Mouse (Mus musculus): ENCODE data around the gene Ptprj. TPM values are rescaled to one million over a fixed set of nuclear protein-coding genes. Genes with fewer than 3 reads are reported as not detected.

The Ptprj gene
- polyA plus RNA-seq (2016; fragmentation: Nextera tagmentation; extraction: Ambion mirVana): 3.7 and 4.0 TPM in 2 replicates

DNA sequence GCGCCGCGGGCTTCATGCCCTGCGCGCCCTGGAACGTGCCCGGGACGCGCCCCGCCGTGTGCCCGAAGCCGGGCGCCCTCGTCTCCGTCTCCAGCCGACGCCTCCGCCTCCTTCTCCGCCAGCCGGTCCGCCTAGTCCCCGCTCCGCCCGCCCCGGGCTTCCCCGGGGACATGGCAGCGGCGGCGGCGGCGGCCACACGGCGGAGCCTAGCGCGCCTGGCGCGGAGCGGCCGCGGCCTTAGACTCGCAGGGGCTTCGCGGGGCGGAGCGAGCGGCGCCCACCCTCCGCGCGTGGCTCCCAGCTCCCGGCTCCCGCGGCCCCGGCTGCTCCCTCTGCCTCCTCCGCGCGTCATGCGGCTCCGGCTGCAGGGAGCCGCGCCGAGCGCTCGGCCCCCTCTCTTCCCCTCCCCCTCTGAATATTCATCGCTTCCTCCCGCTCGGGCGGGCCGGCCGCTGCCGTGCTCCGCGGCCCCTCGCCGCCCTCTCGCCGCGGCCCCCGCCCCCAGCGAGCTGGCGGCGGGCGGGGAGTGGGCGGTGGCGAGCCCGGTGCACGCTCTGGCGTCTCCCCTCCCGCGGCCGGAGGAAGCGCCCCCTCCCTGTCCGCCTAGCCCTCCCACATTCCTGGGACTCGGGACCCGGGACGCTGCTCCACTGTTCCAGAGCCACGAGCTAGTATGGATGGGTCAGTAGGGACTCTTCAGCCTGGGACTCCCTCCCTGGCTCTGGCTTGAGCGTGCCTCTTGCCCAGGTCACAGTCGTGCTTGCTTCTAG lies at the start of gene Ptprj:
Gene Ptprj, minus strand, starts transcription at position 412 of the 770 bp plus-strand sequence.
- Histone ChIP-seq H3K4me2 (replicated peaks) (peak within 1 kb of the TSS; percentile 94), H3K9me3 (no peaks in the 10 kb centered on the region), H3K27me3 (replicated peaks) (no peaks in the 10 kb centered on the region), H3K36me3 (no peaks in the 10 kb centered on the region), H3K4me1 (0 out of 2 replicates have a peak, but pooled peaks cover 6% of the 10 kb centered on the region), H3K4me3 (peak within 1 kb of the TSS; percentile 83), H3K9ac (peak within 1 kb of the TSS; percentile 92), H3K27ac (peak within 1 kb of the TSS; percentile 62)
- under 1% methylated on average over 92 of the region's 100 CpGs for WGBS
- ATAC-seq (ENCODE audit: low FRiP score, low read depth): peak; percentile 83

DNA sequence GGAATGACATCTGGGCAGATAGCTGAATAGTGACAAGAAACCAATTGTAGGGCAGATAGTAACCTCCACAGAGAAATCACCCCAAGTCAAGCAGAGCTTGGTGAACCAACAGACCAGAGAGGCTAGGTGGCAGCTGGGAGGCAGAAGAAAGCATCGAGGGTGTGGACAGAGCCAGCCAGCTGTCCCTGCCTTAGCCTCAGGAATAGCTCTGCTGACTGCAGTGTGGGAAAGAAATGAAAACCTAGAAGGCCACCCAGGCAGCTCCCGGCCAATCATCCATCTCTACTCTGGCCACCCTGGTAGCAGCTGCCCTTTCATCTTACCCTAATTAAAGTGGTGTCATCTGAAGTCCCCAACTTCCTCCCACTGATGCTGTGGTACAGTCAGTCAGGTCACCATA lies 49.1 kb upstream of the Ptprj start:
- Histone ChIP-seq H3K27ac (no peak overlapping the region), H3K27me3 (replicated peaks) (no peaks in the 10 kb centered on the region), H3K9ac (no peak overlapping the region), H3K9me3 (no peaks in the 10 kb centered on the region), H3K4me1 (no peaks in the 10 kb centered on the region), H3K4me3 (no peak overlapping the region), H3K36me3 (no peaks in the 10 kb centered on the region), H3K4me2 (replicated peaks) (no peak overlapping the region)
- no peak for ATAC-seq (ENCODE audit: low FRiP score, low read depth)
- WGBS: 17% methylated on average over 2 of the region's 2 CpGs

DNA sequence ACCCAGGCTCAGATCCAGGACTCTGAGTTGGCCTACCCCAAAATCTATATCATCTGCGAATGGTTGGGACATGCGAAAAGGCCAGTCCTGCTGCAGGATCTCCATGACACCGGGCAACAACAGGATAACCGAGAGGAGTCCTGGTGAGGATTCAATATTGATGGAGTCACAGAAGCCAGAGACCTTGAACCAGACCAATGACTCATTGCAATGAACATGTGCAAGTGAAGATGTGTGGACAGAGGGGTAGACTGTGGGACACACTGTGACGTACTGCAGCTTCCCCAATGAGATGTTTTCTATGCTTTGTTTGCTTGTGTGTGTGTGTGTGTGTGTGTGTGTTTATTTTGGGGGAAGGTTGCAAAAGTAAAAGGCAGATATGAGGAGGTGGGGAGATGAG lies 47.8 kb upstream of the Ptprj start:
- Histone ChIP-seq H3K9ac (no peak overlapping the region), H3K27ac (no peak overlapping the region), H3K9me3 (no peaks in the 10 kb centered on the region), H3K36me3 (no peaks in the 10 kb centered on the region), H3K27me3 (replicated peaks) (no peaks in the 10 kb centered on the region), H3K4me3 (no peak overlapping the region), H3K4me2 (replicated peaks) (no peak overlapping the region), H3K4me1 (no peaks in the 10 kb centered on the region)
- WGBS: 96% methylated on average over 5 of the region's 5 CpGs
- ATAC-seq (ENCODE audit: low FRiP score, low read depth): no peak

DNA sequence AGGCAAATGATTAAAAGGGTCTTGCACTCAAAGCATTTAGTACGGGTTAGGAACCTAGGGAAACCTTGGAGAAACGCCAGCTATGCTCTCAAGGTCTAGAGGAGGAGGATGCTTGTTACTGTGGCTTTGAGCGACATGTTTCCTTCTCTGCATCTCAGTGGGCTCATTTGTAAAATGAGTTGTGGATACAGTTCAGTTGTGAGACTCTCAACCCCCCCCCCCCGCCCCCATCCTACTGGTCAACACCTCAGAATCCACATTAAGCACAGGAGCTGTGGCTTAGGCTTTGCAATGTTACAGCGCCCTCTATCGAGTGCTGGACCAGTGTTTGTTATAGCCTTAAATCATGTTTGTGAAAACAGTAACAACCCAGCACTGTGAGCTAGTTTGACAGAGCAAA lies 44.5 kb upstream of the Ptprj start:
- no peak overlapping the region for H3K4me2 ChIP-seq (replicated peaks)
- no peak for ATAC-seq (ENCODE audit: low FRiP score, low read depth)
- H3K27me3 ChIP-seq (replicated peaks): no peaks in the 10 kb centered on the region
- no peaks in the 10 kb centered on the region for H3K9me3 ChIP-seq
- no peak overlapping the region for H3K9ac ChIP-seq
- H3K27ac ChIP-seq: no peak overlapping the region
- WGBS: 16% methylated on average over 6 of the region's 6 CpGs
- no peak overlapping the region for H3K4me3 ChIP-seq
- H3K36me3 ChIP-seq: no peaks in the 10 kb centered on the region
- H3K4me1 ChIP-seq: no peaks in the 10 kb centered on the region

DNA sequence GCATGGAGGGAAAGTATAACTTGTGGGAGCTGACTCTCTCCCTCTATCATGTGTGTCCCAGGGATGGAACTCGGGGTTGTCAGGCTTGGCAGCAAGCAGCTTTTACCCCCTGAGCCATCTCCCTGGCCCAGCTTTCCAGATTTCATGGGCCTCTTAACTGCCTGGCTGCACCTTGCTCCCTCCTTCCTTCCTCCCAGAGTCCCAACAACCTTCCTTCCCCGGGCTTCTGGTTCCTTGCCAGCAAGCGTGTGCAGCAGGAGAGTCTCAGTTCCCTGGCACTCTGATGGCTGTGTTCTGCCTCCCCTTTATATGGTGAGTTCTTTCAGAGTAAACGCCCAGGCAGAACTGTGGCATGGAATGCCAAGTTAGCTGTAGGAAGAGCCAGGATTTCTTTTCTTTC lies 43.9 kb upstream of the Ptprj start:
- Histone ChIP-seq H3K4me3 (no peak overlapping the region), H3K9me3 (no peaks in the 10 kb centered on the region), H3K27me3 (replicated peaks) (no peaks in the 10 kb centered on the region), H3K4me1 (no peaks in the 10 kb centered on the region), H3K27ac (no peak overlapping the region), H3K4me2 (replicated peaks) (no peak overlapping the region), H3K9ac (no peak overlapping the region), H3K36me3 (no peaks in the 10 kb centered on the region)
- WGBS: 51% methylated on average over 4 of the region's 4 CpGs
- no peak for ATAC-seq (ENCODE audit: low FRiP score, low read depth)

DNA sequence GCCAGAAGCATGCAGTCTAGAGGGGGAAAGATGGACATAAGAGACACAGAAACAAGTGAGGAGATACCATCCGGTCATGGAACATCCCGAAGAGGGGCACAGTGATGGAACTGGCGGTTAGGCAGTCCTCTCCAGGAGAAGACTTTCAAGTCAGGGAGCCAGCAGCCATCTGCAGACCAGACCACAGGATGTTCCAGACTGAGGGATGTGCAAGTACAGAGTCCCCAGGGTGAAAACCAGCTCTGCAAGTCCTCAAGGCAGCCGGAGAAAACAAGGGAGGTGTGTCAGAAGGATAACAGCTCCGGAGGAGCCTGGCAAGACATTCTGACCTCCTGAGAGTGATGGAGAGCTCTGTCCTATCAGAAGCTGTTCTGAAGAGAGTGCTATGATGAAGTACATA lies 40.4 kb upstream of the Ptprj start:
- ATAC-seq (ENCODE audit: low FRiP score, low read depth): no peak
- no peaks in the 10 kb centered on the region for H3K4me1 ChIP-seq
- no peak overlapping the region for H3K4me3 ChIP-seq
- no peaks in the 10 kb centered on the region for H3K36me3 ChIP-seq
- H3K9me3 ChIP-seq: no peaks in the 10 kb centered on the region
- no peaks in the 10 kb centered on the region for H3K27me3 ChIP-seq (replicated peaks)
- H3K4me2 ChIP-seq (replicated peaks): no peak overlapping the region
- H3K9ac ChIP-seq: no peak overlapping the region
- 80% methylated on average over 5 of the region's 5 CpGs for WGBS
- H3K27ac ChIP-seq: no peak overlapping the region

DNA sequence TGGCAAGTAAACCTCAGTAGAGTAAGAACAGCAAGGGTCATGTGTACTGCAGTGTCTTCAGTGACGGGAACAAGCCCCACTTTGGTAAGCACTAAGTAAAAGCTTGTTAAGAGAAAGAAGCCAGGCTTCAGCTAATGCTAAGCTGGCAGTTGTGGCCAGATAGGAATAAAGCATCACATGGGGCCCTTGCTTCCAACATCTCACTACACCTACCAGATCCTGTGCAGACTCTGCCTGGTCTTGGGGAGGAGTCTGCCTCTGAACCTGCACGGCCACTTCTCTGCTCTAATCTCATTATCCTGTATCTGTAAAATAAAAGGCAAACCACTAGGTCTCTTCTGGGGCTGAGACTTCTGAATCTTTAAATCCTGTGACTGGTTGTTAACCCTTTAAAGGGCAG lies 39.2 kb upstream of the Ptprj start:
- ATAC-seq (ENCODE audit: low FRiP score, low read depth): no peak
- Histone ChIP-seq H3K36me3 (no peaks in the 10 kb centered on the region), H3K9ac (no peak overlapping the region), H3K27me3 (replicated peaks) (no peaks in the 10 kb centered on the region), H3K9me3 (no peaks in the 10 kb centered on the region), H3K4me1 (no peaks in the 10 kb centered on the region), H3K27ac (no peak overlapping the region), H3K4me3 (no peak overlapping the region), H3K4me2 (replicated peaks) (no peak overlapping the region)
- 66% methylated on average over 2 of the region's 2 CpGs for WGBS

DNA sequence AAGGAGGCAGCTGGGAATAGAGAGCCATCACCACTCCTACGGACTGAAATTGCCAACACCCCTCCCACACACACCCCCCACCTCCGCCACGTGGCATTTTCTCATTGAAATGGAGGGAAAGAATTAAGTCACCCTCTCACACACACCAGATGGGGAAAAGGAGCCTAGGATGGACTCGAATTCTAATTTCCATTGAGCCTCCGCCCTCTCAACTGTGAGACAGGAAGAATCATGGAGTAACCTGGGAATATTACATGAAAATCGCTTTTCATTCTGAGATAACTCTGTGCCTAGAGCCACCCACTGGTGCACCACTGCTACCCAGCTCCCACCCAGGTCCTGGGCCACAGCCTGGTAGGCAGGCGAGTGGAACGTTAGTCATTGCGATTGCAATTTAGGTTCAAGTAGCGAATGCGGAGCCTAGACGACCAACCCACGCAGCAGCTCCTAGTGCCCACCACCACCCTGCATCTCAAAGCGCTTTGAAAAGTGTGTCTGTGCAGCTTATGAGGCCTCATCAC lies 34.3 kb upstream of the Ptprj start:
- WGBS: 87% methylated on average over 14 of the region's 14 CpGs
- H3K36me3 ChIP-seq: no peaks in the 10 kb centered on the region

DNA sequence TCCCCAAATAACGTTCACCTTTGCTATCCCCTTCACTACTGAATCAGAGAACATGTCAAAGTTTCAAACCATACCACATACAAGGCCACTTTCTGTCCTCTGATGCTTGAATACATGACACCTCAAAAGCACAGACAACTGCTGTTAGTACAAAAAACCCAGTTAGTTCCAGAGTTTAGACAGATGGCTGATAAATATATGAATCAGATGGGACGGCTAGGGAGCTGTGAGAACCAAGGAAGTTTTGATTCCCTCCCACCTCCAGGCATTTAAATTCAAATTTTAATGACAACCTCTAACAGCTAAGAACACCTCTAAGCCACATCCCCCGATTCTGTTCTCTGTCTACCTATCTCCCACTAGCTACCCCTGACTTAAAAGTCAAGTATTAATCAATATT lies 33.1 kb upstream of the Ptprj start:
- Histone ChIP-seq H3K9ac (no peak overlapping the region), H3K9me3 (no peaks in the 10 kb centered on the region), H3K4me2 (replicated peaks) (no peak overlapping the region), H3K4me3 (no peak overlapping the region), H3K36me3 (no peaks in the 10 kb centered on the region), H3K27me3 (replicated peaks) (no peaks in the 10 kb centered on the region), H3K27ac (no peak overlapping the region), H3K4me1 (no peaks in the 10 kb centered on the region)
- no peak for ATAC-seq (ENCODE audit: low FRiP score, low read depth)
- WGBS: 72% methylated on average over 3 of the region's 3 CpGs

More for the DNA sequence above, 34.3 kb upstream of the Ptprj start:
- Histone ChIP-seq H3K9me3 (no peaks in the 10 kb centered on the region), H3K4me1 (no peaks in the 10 kb centered on the region), H3K4me2 (replicated peaks) (no peak overlapping the region), H3K27ac (no peak overlapping the region), H3K4me3 (no peak overlapping the region), H3K9ac (no peak overlapping the region), H3K27me3 (replicated peaks) (no peaks in the 10 kb centered on the region)
- ATAC-seq (ENCODE audit: low FRiP score, low read depth): no peak

DNA sequence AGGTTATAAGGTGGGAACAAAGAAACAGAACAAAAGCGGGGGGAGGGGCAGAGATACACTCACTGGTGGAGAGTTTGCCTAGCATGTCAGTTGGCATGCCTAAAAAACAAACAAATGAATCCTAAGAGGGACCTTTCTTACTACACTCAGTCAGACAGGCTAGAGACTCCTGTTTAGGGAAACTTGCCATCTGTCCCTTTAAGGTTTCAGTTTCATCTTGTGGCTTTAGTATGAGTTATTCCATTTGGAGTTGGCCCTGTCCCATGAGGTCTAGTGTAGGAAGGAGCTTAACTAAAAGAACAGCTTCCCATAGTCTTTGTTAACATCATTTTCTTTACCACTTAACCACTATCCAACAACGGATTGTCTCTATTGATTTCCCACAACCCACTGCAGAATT lies 32.6 kb upstream of the Ptprj start:
- 92% methylated on average over 2 of the region's 2 CpGs for WGBS
- no peaks in the 10 kb centered on the region for H3K9me3 ChIP-seq
- H3K27ac ChIP-seq: no peak overlapping the region
- no peaks in the 10 kb centered on the region for H3K4me1 ChIP-seq
- no peaks in the 10 kb centered on the region for H3K36me3 ChIP-seq
- H3K4me2 ChIP-seq (replicated peaks): no peak overlapping the region
- H3K4me3 ChIP-seq: no peak overlapping the region
- no peak overlapping the region for H3K9ac ChIP-seq
- ATAC-seq (ENCODE audit: low FRiP score, low read depth): no peak
- no peaks in the 10 kb centered on the region for H3K27me3 ChIP-seq (replicated peaks)

DNA sequence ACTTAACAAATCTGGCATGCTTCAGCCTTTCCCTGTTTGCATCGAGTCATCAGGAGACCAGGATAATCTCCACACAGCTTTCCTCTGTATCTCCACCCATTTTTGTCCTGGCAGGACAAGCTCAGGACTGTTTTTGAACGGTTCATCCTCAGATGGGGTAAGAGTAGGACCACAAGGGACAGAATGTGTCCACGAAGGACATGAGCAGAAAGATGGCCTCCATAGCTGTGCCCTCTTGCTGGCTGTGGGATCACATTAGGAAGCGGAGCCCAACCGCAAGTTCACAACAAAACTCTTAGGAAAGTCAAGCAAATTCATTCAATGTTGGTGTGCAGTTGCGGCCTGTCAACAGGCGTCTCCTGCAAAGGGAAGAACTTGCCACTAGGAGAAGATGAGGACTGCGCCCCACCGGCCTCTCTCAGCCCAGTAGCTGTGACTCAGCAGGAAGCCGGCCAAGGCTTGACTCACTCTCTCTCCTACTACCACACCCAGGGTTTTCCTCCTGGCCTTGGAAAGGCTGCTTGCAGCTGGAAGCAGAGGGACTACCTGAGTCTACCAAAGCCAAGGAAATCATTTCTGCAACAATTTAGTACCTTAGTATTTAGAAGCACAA lies 31.6 kb upstream of the Ptprj start:
- Histone ChIP-seq H3K9ac (no peak overlapping the region), H3K9me3 (no peaks in the 10 kb centered on the region), H3K4me3 (no peak overlapping the region), H3K36me3 (no peaks in the 10 kb centered on the region), H3K27ac (no peak overlapping the region), H3K4me1 (no peaks in the 10 kb centered on the region), H3K27me3 (replicated peaks) (no peaks in the 10 kb centered on the region), H3K4me2 (replicated peaks) (no peak overlapping the region)
- 86% methylated on average over 10 of the region's 10 CpGs for WGBS
- ATAC-seq (ENCODE audit: low FRiP score, low read depth): no peak

DNA sequence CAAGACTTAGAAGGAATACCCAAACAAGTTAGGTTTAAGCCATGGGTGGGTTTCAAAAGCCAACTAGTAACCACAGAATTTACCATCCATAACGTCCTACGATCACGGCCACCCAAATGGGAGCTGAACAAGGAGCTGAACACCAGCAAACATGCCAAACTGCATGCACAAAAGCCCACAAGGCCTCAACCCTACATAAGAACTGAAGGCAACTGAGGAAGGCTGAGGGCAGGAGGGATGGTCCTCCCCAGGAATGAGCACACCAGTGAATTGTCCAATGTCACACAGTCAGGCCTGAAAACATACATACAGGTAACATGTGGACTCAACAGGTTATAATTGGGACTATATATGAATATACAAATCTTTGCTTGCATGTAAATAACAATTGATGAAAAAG lies 20.6 kb upstream of the Ptprj start:
- H3K27me3 ChIP-seq (replicated peaks): no peaks in the 10 kb centered on the region
- H3K4me1 ChIP-seq: no peaks in the 10 kb centered on the region
- H3K9me3 ChIP-seq: no peaks in the 10 kb centered on the region
- no peak overlapping the region for H3K4me2 ChIP-seq (replicated peaks)
- no peaks in the 10 kb centered on the region for H3K36me3 ChIP-seq
- no peak overlapping the region for H3K4me3 ChIP-seq
- no peak overlapping the region for H3K27ac ChIP-seq
- 86% methylated on average over 3 of the region's 3 CpGs for WGBS
- no peak overlapping the region for H3K9ac ChIP-seq
- ATAC-seq (ENCODE audit: low FRiP score, low read depth): no peak

DNA sequence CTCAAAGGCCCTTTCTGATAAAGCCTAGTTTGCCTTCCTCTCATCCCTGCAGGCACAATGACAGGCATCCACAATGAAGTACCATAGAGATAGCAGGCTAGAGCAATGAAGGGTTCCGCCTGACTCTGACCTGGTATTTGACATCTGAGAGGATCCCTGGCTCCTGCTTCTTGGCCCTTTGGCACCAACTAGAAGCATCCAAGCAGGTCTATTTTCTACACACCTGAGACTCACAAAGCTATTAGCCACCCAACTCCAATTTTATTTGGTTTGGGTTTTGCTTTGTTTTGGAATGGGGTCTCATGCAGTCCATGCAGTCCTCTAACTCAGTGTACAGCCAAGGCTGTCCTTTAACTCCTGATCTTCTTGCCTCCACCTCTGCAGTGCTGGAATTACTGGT lies 7.7 kb upstream of the Ptprj start:
- H3K4me1 ChIP-seq: no peaks in the 10 kb centered on the region
- 97% methylated on average over 1 of the region's 1 CpGs for WGBS
- H3K9ac ChIP-seq: no peak overlapping the region
- no peak for ATAC-seq (ENCODE audit: low FRiP score, low read depth)
- H3K36me3 ChIP-seq: no peaks in the 10 kb centered on the region
- H3K4me2 ChIP-seq (replicated peaks): no peak overlapping the region
- H3K27me3 ChIP-seq (replicated peaks): no peaks in the 10 kb centered on the region
- H3K27ac ChIP-seq: no peak overlapping the region
- no peaks in the 10 kb centered on the region for H3K9me3 ChIP-seq
- H3K4me3 ChIP-seq: no peak overlapping the region

Measured in neural tube, embryonic 12.5 days (tissue).